Mouse (Mus musculus): Measurements from ENCODE around the gene Spag9. TPM values are rescaled to one million over a fixed set of nuclear protein-coding genes. Genes with fewer than 3 reads are reported as not detected.
"Not testable (repeated sequence)": the region's sequence is repeated elsewhere in the genome, so short reads cannot be mapped to it uniquely, and the experiment has no call there.

The Spag9 gene
- polyA plus RNA-seq, 1 experiment from 2014 or later = 30.4 TPM

- Histone ChIP-seq H3K9me3 (replicated peaks) (no peaks in the 10 kb centered on the region), H3K36me3 (0 out of 2 replicates have a peak, but pooled peaks cover 3% of the 10 kb centered on the region), H3K27me3 (ENCODE audit: low read depth, poor library complexity, severe bottlenecking) (no peaks in the 10 kb centered on the region), H3K4me3 (no peak overlapping the region), H3K27ac (no peak overlapping the region), H3K4me1 (no peaks in the 10 kb centered on the region)
- DNase-seq (ENCODE audit: low spot score) = no peak
- 56% methylated on average over 2 of the region's 2 CpGs for WGBS
Measured at GRCm38 (mm10) chr11:94035974-94036373, 40.1 kb downstream of the Spag9 start.

GRCm38 (mm10) chr11:94041475-94041874 lies 45.6 kb downstream of the Spag9 start:
- no peaks in the 10 kb centered on the region for H3K27me3 ChIP-seq (ENCODE audit: low read depth, poor library complexity, severe bottlenecking)
- no peak overlapping the region for H3K27ac ChIP-seq
- H3K4me3 ChIP-seq = no peak overlapping the region
- 0 out of 2 replicates have a peak, but pooled peaks cover 3% of the 10 kb centered on the region for H3K36me3 ChIP-seq
- no peaks in the 10 kb centered on the region for H3K9me3 ChIP-seq (replicated peaks)
- 88% methylated on average over 1 of the region's 1 CpGs for WGBS
- DNase-seq (ENCODE audit: low spot score) = no peak
- peaks cover 4% of the 10 kb centered on the region; the same call in 1 of the 2 replicates for H3K4me1 ChIP-seq

GRCm38 (mm10) chr11:94042301-94042700 lies 46.4 kb downstream of the Spag9 start:
- not testable (repeated sequence) for H3K4me1 ChIP-seq; H3K9me3 ChIP-seq (replicated peaks); H3K4me3 ChIP-seq; H3K36me3 ChIP-seq; H3K27ac ChIP-seq; DNase-seq (ENCODE audit: low spot score); H3K27me3 ChIP-seq (ENCODE audit: low read depth, poor library complexity, severe bottlenecking)
- 92% methylated on average over 1 of the region's 1 CpGs for WGBS

- Histone ChIP-seq H3K27ac (peak overlapping the region; percentile 83), H3K36me3 (peaks cover 13% of the 10 kb centered on the region), H3K4me1 (peaks cover 4% of the 10 kb centered on the region; the same call in 1 of the 2 replicates), H3K27me3 (ENCODE audit: low read depth, poor library complexity, severe bottlenecking) (no peaks in the 10 kb centered on the region), H3K4me3 (peak overlapping the region; percentile 59), H3K9me3 (replicated peaks) (no peaks in the 10 kb centered on the region)
- DNase-seq (ENCODE audit: low spot score) = peak; percentile 90
- 9% methylated on average over 22 of the region's 22 CpGs for WGBS
Measured at GRCm38 (mm10) chr11:94043998-94044985, 48.4 kb downstream of the Spag9 start.

- Histone ChIP-seq H3K36me3 (peaks cover 21% of the 10 kb centered on the region), H3K4me3 (peak overlapping the region; percentile 59), H3K4me1 (peaks cover 4% of the 10 kb centered on the region; the same call in 1 of the 2 replicates), H3K27ac (0 out of 2 replicates have a peak overlapping the region, but pooled peaks have one; percentile 53), H3K9me3 (replicated peaks) (no peaks in the 10 kb centered on the region), H3K27me3 (ENCODE audit: low read depth, poor library complexity, severe bottlenecking) (no peaks in the 10 kb centered on the region)
- no peak for DNase-seq (ENCODE audit: low spot score)
- WGBS = 12% methylated on average over 4 of the region's 4 CpGs
Measured at GRCm38 (mm10) chr11:94045016-94045415, 49.1 kb downstream of the Spag9 start.

GRCm38 (mm10) chr11:94047288-94047687 lies 51.4 kb downstream of the Spag9 start:
- DNase-seq (ENCODE audit: low spot score) = no peak
- Histone ChIP-seq H3K27ac (no peak overlapping the region), H3K36me3 (peaks cover 40% of the 10 kb centered on the region), H3K9me3 (replicated peaks) (no peaks in the 10 kb centered on the region), H3K4me1 (peaks cover 4% of the 10 kb centered on the region; the same call in 1 of the 2 replicates), H3K4me3 (no peak overlapping the region), H3K27me3 (ENCODE audit: low read depth, poor library complexity, severe bottlenecking) (no peaks in the 10 kb centered on the region)
- 89% methylated on average over 2 of the region's 2 CpGs for WGBS

GRCm38 (mm10) chr11:94054176-94054575 lies 58.3 kb downstream of the Spag9 start:
- Histone ChIP-seq H3K4me3 (no peak overlapping the region), H3K27ac (no peak overlapping the region), H3K9me3 (replicated peaks) (no peaks in the 10 kb centered on the region), H3K4me1 (no peaks in the 10 kb centered on the region), H3K36me3 (peaks cover 60% of the 10 kb centered on the region), H3K27me3 (ENCODE audit: low read depth, poor library complexity, severe bottlenecking) (no peaks in the 10 kb centered on the region)
- no peak for DNase-seq (ENCODE audit: low spot score)
- WGBS = 85% methylated on average over 3 of the region's 3 CpGs

- Histone ChIP-seq H3K36me3 (peaks cover 56% of the 10 kb centered on the region), H3K27ac (no peak overlapping the region), H3K4me3 (no peak overlapping the region), H3K9me3 (replicated peaks) (no peaks in the 10 kb centered on the region), H3K4me1 (no peaks in the 10 kb centered on the region), H3K27me3 (ENCODE audit: low read depth, poor library complexity, severe bottlenecking) (no peaks in the 10 kb centered on the region)
- no peak for DNase-seq (ENCODE audit: low spot score)
- 93% methylated on average over 3 of the region's 3 CpGs for WGBS
Measured at GRCm38 (mm10) chr11:94054901-94055300, 59.0 kb downstream of the Spag9 start.

- Histone ChIP-seq H3K36me3 (peaks cover 45% of the 10 kb centered on the region), H3K27me3 (ENCODE audit: low read depth, poor library complexity, severe bottlenecking) (no peaks in the 10 kb centered on the region), H3K4me1 (no peaks in the 10 kb centered on the region), H3K4me3 (no peak overlapping the region), H3K27ac (no peak overlapping the region), H3K9me3 (replicated peaks) (no peaks in the 10 kb centered on the region)
- no peak for DNase-seq (ENCODE audit: low spot score)
- 93% methylated on average over 5 of the region's 5 CpGs for whole genome bisulfite sequencing
Measured at GRCm38 (mm10) chr11:94063941-94064340, 68.0 kb downstream of the Spag9 start.

- Histone ChIP-seq H3K9me3 (replicated peaks) (no peaks in the 10 kb centered on the region), H3K4me1 (no peaks in the 10 kb centered on the region), H3K27ac (no peak overlapping the region), H3K27me3 (ENCODE audit: low read depth, poor library complexity, severe bottlenecking) (no peaks in the 10 kb centered on the region), H3K4me3 (no peak overlapping the region), H3K36me3 (peaks cover 58% of the 10 kb centered on the region)
- DNase-seq (ENCODE audit: low spot score) = no peak
- WGBS = 94% methylated on average over 2 of the region's 2 CpGs
Measured at GRCm38 (mm10) chr11:94070455-94070854, 74.6 kb downstream of the Spag9 start.

- WGBS = 95% methylated on average over 4 of the region's 4 CpGs
Measured at GRCm38 (mm10) chr11:94073283-94073682, 77.4 kb downstream of the Spag9 start.

GRCm38 (mm10) chr11:94086966-94087365 lies 91.1 kb downstream of the Spag9 start:
- not testable (repeated sequence) for H3K9me3 ChIP-seq (replicated peaks); H3K4me1 ChIP-seq; H3K4me3 ChIP-seq; DNase-seq (ENCODE audit: low spot score); H3K27ac ChIP-seq; H3K27me3 ChIP-seq (ENCODE audit: low read depth, poor library complexity, severe bottlenecking)
- 81% methylated on average over 2 of the region's 2 CpGs for WGBS
- H3K36me3 ChIP-seq = peaks cover 82% of the 10 kb centered on the region

More at GRCm38 (mm10) chr11:94073283-94073682, 77.4 kb downstream of the Spag9 start:
- Histone ChIP-seq H3K9me3 (replicated peaks) (no peaks in the 10 kb centered on the region), H3K27ac (no peak overlapping the region), H3K4me3 (no peak overlapping the region), H3K27me3 (ENCODE audit: low read depth, poor library complexity, severe bottlenecking) (no peaks in the 10 kb centered on the region), H3K36me3 (peaks cover 48% of the 10 kb centered on the region), H3K4me1 (no peaks in the 10 kb centered on the region)
- no peak for DNase-seq (ENCODE audit: low spot score)

- H3K27ac ChIP-seq = no peak overlapping the region
- no peak overlapping the region for H3K4me3 ChIP-seq
- no peak for DNase-seq (ENCODE audit: low spot score)
- no peaks in the 10 kb centered on the region for H3K27me3 ChIP-seq (ENCODE audit: low read depth, poor library complexity, severe bottlenecking)
- H3K4me1 ChIP-seq = no peaks in the 10 kb centered on the region
- no peaks in the 10 kb centered on the region for H3K9me3 ChIP-seq (replicated peaks)
- peaks cover 84% of the 10 kb centered on the region for H3K36me3 ChIP-seq
- WGBS = 87% methylated on average over 4 of the region's 4 CpGs
Measured at GRCm38 (mm10) chr11:94090496-94090895, 94.6 kb downstream of the Spag9 start.
